Mouse (Mus musculus) bone marrow macrophage, adult 2 months (primary cell): Measurements from ENCODE around the gene Lsmem1.

Experiments used
- CTCF ChIP-seq: IDR thresholded peaks from 2 replicates; pipeline ENCODE4 v1.5.1; 2012; ENCODE audit warnings: low read depth, mild to moderate bottlenecking, low read length, moderate library complexity
- POLR2A ChIP-seq: IDR thresholded peaks from 2 replicates; pipeline ENCODE4 v1.6.1; 2012; ENCODE audit warnings: mild to moderate bottlenecking, low read depth, low read length, borderline replicate concordance

- TF ChIP-seq CTCF: no peak
- no peak for TF ChIP-seq POLR2A
Observed at GRCm38 (mm10) chr12:40134529-40134928, 64.8 kb downstream of the Lsmem1 start.
